ENCODE assay signal across 10 mouse cellular contexts in genomic region chr14:105740889-105741288, GRCm38 (mm10).
DNase-seq lines count a peak whose midpoint lies in the region; ATAC-seq lines count a peak whose summit lies in the region.
"Had no signal": no experiment of that assay in that cellular context is flagged by ENCODE, and none has a peak within 500 bp of the region (broad histone marks: within the 10 kb centered on the region; RNA-seq: fewer than 3 reads in every experiment).

No protein-coding gene starts in this region.

- H3K4me3 ChIP-seq in lung, embryonic 16.5 days (ENCODE audit: low read length), result no peak overlapping the region
- no peak overlapping the region for H3K4me3 ChIP-seq in forebrain, embryonic 14.5 days (ENCODE audit: low read depth, low read length)
- no peak overlapping the region for H3K4me3 ChIP-seq in neural tube, embryonic 15.5 days (replicated peaks)
- H3K4me3 ChIP-seq: liver, embryonic 13.5 days had no signal

- peaks cover 18% of the 10 kb centered on the region for H3K4me1 ChIP-seq in lung, embryonic 16.5 days (replicated peaks; ENCODE audit: control insufficient read depth, insufficient read depth, low read length)
- H3K4me1 ChIP-seq in forebrain, embryonic 14.5 days (ENCODE audit: control insufficient read depth, insufficient read depth, low read length), result no peaks in the 10 kb centered on the region
- no peaks in the 10 kb centered on the region for H3K4me1 ChIP-seq in neural tube, embryonic 15.5 days
- H3K4me1 ChIP-seq: liver, embryonic 13.5 days had no signal

- 42% methylated on average over 11 of the region's 11 CpGs for WGBS in lung, embryonic 16.5 days
- WGBS in forebrain, embryonic 14.5 days, result 78% methylated on average over 11 of the region's 11 CpGs
- WGBS in neural tube, embryonic 15.5 days, result 74% methylated on average over 11 of the region's 11 CpGs

- H3K27me3 ChIP-seq in lung, embryonic 16.5 days (ENCODE audit: control insufficient read depth, insufficient read depth, low read depth, low read length), result no peaks in the 10 kb centered on the region
- H3K27me3 ChIP-seq in forebrain, embryonic 14.5 days (replicated peaks; ENCODE audit: control insufficient read depth, insufficient read depth, low read length), result no peaks in the 10 kb centered on the region
- H3K27me3 ChIP-seq in neural tube, embryonic 15.5 days (replicated peaks), result no peaks in the 10 kb centered on the region
- H3K27me3 ChIP-seq: liver, embryonic 13.5 days had no signal

- peak; percentile 37 for DNase-seq in layer of hippocampus, adult 11-12 months (ENCODE audit: low spot score)
- no peak for DNase-seq in layer of hippocampus, adult 9-10 months (ENCODE audit: low spot score)
- peak; percentile 77 for DNase-seq in gastrocnemius, adult 18-20 months (ENCODE audit: low spot score)
- DNase-seq in kidney, adult 9 months, result peak; percentile 75
- no peak for DNase-seq in forebrain, embryonic 14.5 days (ENCODE audit: low spot score)
- DNase-seq in thymus, postnatal 4 days, result no peak
- DNase-seq: liver, embryonic 13.5 days had no signal

- ATAC-seq in lung, embryonic 16.5 days (ENCODE audit: low read depth), result 0 out of 2 replicates have a peak, but pooled peaks have one; percentile 40
- ATAC-seq in forebrain, embryonic 14.5 days, result no peak
- no peak for ATAC-seq in neural tube, embryonic 15.5 days (ENCODE audit: low FRiP score)

- H3K9ac ChIP-seq in lung, embryonic 16.5 days (ENCODE audit: low read length), result no peak overlapping the region
- H3K9ac ChIP-seq in forebrain, embryonic 14.5 days (ENCODE audit: low read length), result no peak overlapping the region
- H3K9ac ChIP-seq in neural tube, embryonic 15.5 days (replicated peaks), result no peak overlapping the region
- H3K9ac ChIP-seq: liver, embryonic 13.5 days had no signal

- H3K27ac ChIP-seq in lung, embryonic 16.5 days (ENCODE audit: low read length), result peak overlapping the region; percentile 9
- H3K27ac ChIP-seq in forebrain, embryonic 14.5 days (ENCODE audit: low read depth, low read length), result no peak overlapping the region
- no peak overlapping the region for H3K27ac ChIP-seq in neural tube, embryonic 15.5 days (replicated peaks)
- H3K27ac ChIP-seq: liver, embryonic 13.5 days had no signal

- H3K4me2 ChIP-seq in lung, embryonic 16.5 days (ENCODE audit: low read depth, low read length), result no peak overlapping the region
- no peak overlapping the region for H3K4me2 ChIP-seq in forebrain, embryonic 14.5 days (ENCODE audit: low read length)
- no peak overlapping the region for H3K4me2 ChIP-seq in neural tube, embryonic 15.5 days
- H3K4me2 ChIP-seq: liver, embryonic 13.5 days had no signal

- H3K9me3 ChIP-seq in lung, embryonic 16.5 days (ENCODE audit: control insufficient read depth, low read length), result no peaks in the 10 kb centered on the region
- no peaks in the 10 kb centered on the region for H3K9me3 ChIP-seq in forebrain, embryonic 14.5 days (replicated peaks; ENCODE audit: control insufficient read depth, low read length)
- H3K9me3 ChIP-seq in neural tube, embryonic 15.5 days (replicated peaks), result no peaks in the 10 kb centered on the region
- H3K9me3 ChIP-seq: liver, embryonic 13.5 days had no signal

- H3K36me3 ChIP-seq in lung, embryonic 16.5 days (ENCODE audit: control insufficient read depth, insufficient read depth, low read length), result no peaks in the 10 kb centered on the region
- H3K36me3 ChIP-seq in forebrain, embryonic 14.5 days (ENCODE audit: control insufficient read depth, insufficient read depth, low read length), result no peaks in the 10 kb centered on the region
- H3K36me3 ChIP-seq in neural tube, embryonic 15.5 days, result no peaks in the 10 kb centered on the region
- H3K36me3 ChIP-seq: G1E; liver, embryonic 13.5 days had no signal

Comparison
In these comparisons a context has a peak if more than half of its experiments do, and no peak if none do; other contexts are left out.
1. DNase-seq: peak in layer of hippocampus, adult 11-12 months (single experiment), gastrocnemius, adult 18-20 months (single experiment) and kidney, adult 9 months (single experiment); none in layer of hippocampus, adult 9-10 months (single experiment), forebrain, embryonic 14.5 days (single experiment) and thymus, postnatal 4 days (single experiment).